In genomic region chr5:121819559-121819958, GRCm38 (mm10) we compare ENCODE assay signal across 19 mouse cellular contexts. TPM values are rescaled to one million over a fixed set of nuclear protein-coding genes. Genes with fewer than 3 reads are reported as not detected.
DNase-seq lines count a peak whose midpoint lies in the region; ATAC-seq and TF ChIP-seq lines count a peak whose summit lies in the region.
"Had no signal": no experiment of that assay in that cellular context is flagged by ENCODE, and none has a peak within 500 bp of the region (broad histone marks: within the 10 kb centered on the region; RNA-seq: fewer than 3 reads in every experiment).

No protein-coding gene starts in this region.

- no peak for ATAC-seq in heart, embryonic 15.5 days (replicated peaks; ENCODE audit: insufficient number of reproducible peaks, insufficient read depth, low FRiP score, low read depth)
- ATAC-seq in activated CD4-positive, CD25-positive, alpha-beta regulatory T cell, adult 4 months = peak; percentile 60
- ATAC-seq: forebrain, postnatal 0 days; hindbrain, postnatal 0 days had no signal

- no peaks in the 10 kb centered on the region for H3K9me3 ChIP-seq in heart, embryonic 15.5 days (replicated peaks)
- no peaks in the 10 kb centered on the region for H3K9me3 ChIP-seq in megakaryocyte, embryonic 14.5 days
- no peaks in the 10 kb centered on the region for H3K9me3 ChIP-seq in forebrain, embryonic 10.5 days
- H3K9me3 ChIP-seq: limb, embryonic 12.5 days; lung, embryonic 15.5 days had no signal

- H3K4me2 ChIP-seq in heart, embryonic 15.5 days = no peak overlapping the region
- H3K4me2 ChIP-seq: limb, embryonic 12.5 days; lung, embryonic 15.5 days; midbrain, embryonic 11.5 days had no signal

- no peaks in the 10 kb centered on the region for H3K27me3 ChIP-seq in heart, embryonic 15.5 days
- H3K27me3 ChIP-seq in thymus, adult 2 months (ENCODE audit: control insufficient read depth, insufficient read depth, low read length) = no peaks in the 10 kb centered on the region
- no peaks in the 10 kb centered on the region for H3K27me3 ChIP-seq in megakaryocyte, embryonic 14.5 days (replicated peaks)
- no peaks in the 10 kb centered on the region for H3K27me3 ChIP-seq in forebrain, embryonic 10.5 days (ENCODE audit: poor library complexity, severe bottlenecking)
- H3K27me3 ChIP-seq: limb, embryonic 12.5 days; lung, embryonic 15.5 days had no signal

- DNase-seq in heart, adult 8-10 months (ENCODE audit: low spot score) = no peak
- DNase-seq in thymus, adult 2 months = no peak
- DNase-seq in thymus, postnatal 10 days (ENCODE audit: low spot score in 2 of 2) = no peak
- no peak for DNase-seq in forebrain, embryonic 10.5 days (ENCODE audit: extremely low spot score, low spot score)
- DNase-seq: forebrain, postnatal 0 days; gastrocnemius, postnatal 14 days; heart, adult 18-20 months; kidney, adult 8-10 months; thymus, postnatal 36 days had no signal

- no peak for TF ChIP-seq POLR2A in thymus, adult 2 months (IDR thresholded peaks at IDR 0.05; ENCODE audit: control insufficient read depth, extremely low read depth, insufficient read depth, low read length, poor library complexity)

- H3K36me3 ChIP-seq in heart, embryonic 15.5 days = peaks cover 46% of the 10 kb centered on the region
- peaks cover 31% of the 10 kb centered on the region for H3K36me3 ChIP-seq in thymus, adult 2 months (ENCODE audit: control insufficient read depth, insufficient read depth, low read length)
- H3K36me3 ChIP-seq in megakaryocyte, embryonic 14.5 days (replicated peaks; ENCODE audit: low read length) = peaks cover 99% of the 10 kb centered on the region
- H3K36me3 ChIP-seq in forebrain, embryonic 10.5 days (replicated peaks) = peaks cover 90% of the 10 kb centered on the region

- no peak overlapping the region for H3K4me3 ChIP-seq in heart, embryonic 15.5 days
- H3K4me3 ChIP-seq in thymus, adult 2 months (ENCODE audit: control insufficient read depth, insufficient read depth, low read length) = no peak overlapping the region
- peak overlapping the region; percentile 67 for H3K4me3 ChIP-seq in megakaryocyte, embryonic 14.5 days (replicated peaks)
- H3K4me3 ChIP-seq in forebrain, embryonic 10.5 days = no peak overlapping the region
- H3K4me3 ChIP-seq: layer of hippocampus, adult 2 months; limb, embryonic 12.5 days; lung, embryonic 15.5 days had no signal

- WGBS in heart, embryonic 15.5 days = 84% methylated on average over 5 of the region's 5 CpGs
- 15% methylated on average over 5 of the region's 5 CpGs for WGBS in thymus, adult 2 months
- 82% methylated on average over 5 of the region's 5 CpGs for WGBS in forebrain, embryonic 10.5 days

- no peak for TF ChIP-seq CTCF in thymus, adult 2 months (IDR thresholded peaks at IDR 0.05; ENCODE audit: borderline replicate concordance, control insufficient read depth, extremely low read depth, insufficient read depth, low read length, poor library complexity)

- no peak overlapping the region for H3K9ac ChIP-seq in heart, embryonic 15.5 days
- H3K9ac ChIP-seq: forebrain, postnatal 0 days; limb, embryonic 12.5 days; liver, embryonic 14.5 days; lung, embryonic 15.5 days had no signal

- peak overlapping the region; percentile 20; the same call in 1 of the 2 replicates for H3K27ac ChIP-seq in heart, embryonic 15.5 days
- H3K27ac ChIP-seq in thymus, adult 2 months (ENCODE audit: control insufficient read depth, insufficient read depth, low read length) = peak overlapping the region; percentile 6; the same call in 1 of the 2 replicates
- H3K27ac ChIP-seq in forebrain, embryonic 10.5 days = no peak overlapping the region
- H3K27ac ChIP-seq: hindbrain, postnatal 0 days; layer of hippocampus, adult 2 months; limb, embryonic 12.5 days; liver, embryonic 14.5 days; lung, embryonic 15.5 days; macrophage had no signal

- H3K4me1 ChIP-seq in heart, embryonic 15.5 days (replicated peaks) = peaks cover 52% of the 10 kb centered on the region
- H3K4me1 ChIP-seq in thymus, adult 2 months (replicated peaks; ENCODE audit: control insufficient read depth, insufficient read depth, low read length) = peaks cover 23% of the 10 kb centered on the region; the same call in 1 of the 2 replicates
- peaks cover 99% of the 10 kb centered on the region for H3K4me1 ChIP-seq in megakaryocyte, embryonic 14.5 days
- peaks cover 19% of the 10 kb centered on the region for H3K4me1 ChIP-seq in forebrain, embryonic 10.5 days

RNA-seq across cellular contexts. Expression of gene Sh2b3, which starts 17.9 kb away (rescaled TPM):
- polyA plus RNA-seq in heart, embryonic 15.5 days (2015; fragmentation: Nextera tagmentation; extraction: Ambion mirVana) = 13.2 and 18.5 TPM in 2 replicates
- total RNA-seq in heart, adult 8-10 months (2022) = 10 to 100 TPM; 19.2 to 23.0 (median 22.3) TPM
- 48.3 and 80.5 TPM in 2 replicates for polyA plus RNA-seq in thymus, adult 2 months (2012; rRNA removed)
- polyA plus RNA-seq in activated CD4-positive, CD25-positive, alpha-beta regulatory T cell, adult 4 months (2017; shearing (Covaris generic)) = 10 to 100 TPM in 1 of 2 experiments, 1 to 10 TPM in 1; 9.8 to 11.6 TPM
- 156 and 517 TPM in 2 replicates for polyA plus RNA-seq in megakaryocyte, embryonic 14.5 days (2012; ENCODE audit: insufficient read depth, low replicate concordance)
- polyA plus RNA-seq in forebrain, embryonic 10.5 days (2016; fragmentation: Nextera tagmentation; extraction: Ambion mirVana) = 5.4 and 5.5 TPM in 2 replicates

RNA-seq across cellular contexts. Expression of gene Pheta1, which starts 29.2 kb away (rescaled TPM):
- 15.1 and 18.2 TPM in 2 replicates for polyA plus RNA-seq in heart, embryonic 15.5 days (2015; fragmentation: Nextera tagmentation; extraction: Ambion mirVana)
- 10 to 100 TPM in 1 of 4 experiments, 1 to 10 TPM in 3; 8.6 to 10.1 (median 9.1) TPM for total RNA-seq in heart, adult 8-10 months (2022)
- polyA plus RNA-seq in thymus, adult 2 months (2012; rRNA removed) = 23.3 and 25.3 TPM in 2 replicates
- 1 to 10 TPM in 1 of 2 experiments, under 1 TPM in 1; 0.60 to 1.2 TPM for polyA plus RNA-seq in activated CD4-positive, CD25-positive, alpha-beta regulatory T cell, adult 4 months (2017; shearing (Covaris generic))
- polyA plus RNA-seq in megakaryocyte, embryonic 14.5 days (2012; ENCODE audit: insufficient read depth, low replicate concordance) = 12.8 and 13.0 TPM in 2 replicates
- polyA plus RNA-seq in forebrain, embryonic 10.5 days (2016; fragmentation: Nextera tagmentation; extraction: Ambion mirVana) = 45.3 and 47.8 TPM in 2 replicates
